Mouse (Mus musculus) kidney, adult 11 months (tissue): ENCODE measurements at regions not wholly inside any gene's neighbourhood (a gene's known extent, or its start where the extent isn't known, plus 50 kb on each side); places are given as distances from the start of the nearest gene placed in this dataset.

ENCODE experiments used
- DNase-seq: peaks from one replicate; pipeline ENCODE4 v3.0.0; 2022

DNA sequence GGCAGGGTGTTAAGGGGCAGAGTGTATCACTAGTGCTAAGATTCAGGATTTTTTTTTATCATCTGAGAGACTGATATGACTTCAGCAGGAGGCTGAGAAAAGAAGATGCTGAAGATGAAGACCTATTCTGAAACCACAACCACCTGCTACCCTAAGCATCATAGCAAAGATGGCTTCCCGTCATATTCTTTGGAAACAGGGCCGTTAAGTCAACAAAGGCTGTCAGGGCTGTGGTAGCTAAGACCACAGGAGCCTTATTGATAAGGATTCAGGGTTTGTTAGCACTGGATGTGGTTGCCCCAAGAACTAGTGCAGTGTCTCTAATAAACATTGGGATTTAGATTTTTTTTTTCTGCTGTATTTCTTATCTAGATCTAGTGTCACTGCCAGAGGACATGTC lies 56.7 kb upstream of the Rasgrp1 start:
- no peak for DNase-seq

DNA sequence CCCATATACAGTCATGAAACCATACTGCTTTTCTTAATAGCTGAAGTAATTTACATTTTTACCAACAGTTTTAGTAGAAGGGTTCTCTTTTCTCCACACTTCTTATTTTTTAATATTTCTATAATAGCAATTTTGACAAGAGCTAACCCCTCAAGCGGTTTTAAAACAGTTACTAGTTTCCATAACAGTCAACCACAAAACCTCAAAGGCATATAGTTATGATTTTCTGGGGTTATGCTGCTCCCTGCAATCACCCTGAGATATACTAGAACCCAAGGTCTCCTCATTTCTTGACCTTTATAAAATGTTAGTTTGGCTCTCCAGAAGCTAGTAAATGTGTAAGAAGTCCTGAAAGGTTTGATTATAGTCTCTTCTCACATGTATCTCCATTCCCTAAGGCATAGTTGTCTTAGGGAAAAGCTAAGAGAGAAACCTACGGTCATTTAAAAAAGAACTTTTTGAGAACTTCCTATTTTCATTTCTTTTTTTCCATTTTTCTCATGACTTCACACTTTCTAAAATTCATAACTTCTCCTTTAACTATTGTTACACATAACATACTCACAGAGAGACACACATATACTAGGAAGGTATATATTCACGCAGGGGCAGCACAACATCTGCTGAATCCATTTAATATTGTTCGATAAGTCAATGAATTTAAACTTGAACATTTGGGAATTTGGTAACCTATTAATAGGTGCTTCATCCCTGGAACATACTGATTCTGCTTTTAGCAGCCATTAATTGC lies 60.8 kb upstream of the Rasgrp1 start:
- DNase-seq = no peak

DNA sequence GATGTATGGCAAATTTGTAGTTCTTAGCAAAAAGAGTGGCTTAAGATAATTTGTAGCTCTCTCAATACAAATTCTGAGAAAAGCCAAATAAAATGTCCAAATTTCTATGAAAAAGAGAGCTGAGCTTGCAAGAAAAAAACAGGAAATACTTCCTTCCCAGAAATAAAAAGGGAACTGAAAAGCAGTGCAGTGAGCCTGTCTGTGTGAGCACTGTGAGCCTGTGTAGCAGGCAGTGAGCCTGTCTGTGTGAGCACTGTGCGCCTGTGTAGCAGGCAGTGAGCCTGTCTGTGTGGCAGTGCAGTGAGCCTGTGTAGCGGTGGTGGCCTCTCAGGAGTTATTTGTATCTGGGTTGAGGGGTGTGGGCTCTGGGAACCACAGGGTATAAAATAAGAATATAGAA lies 62.7 kb upstream of the Rasgrp1 start:
- DNase-seq = no peak

DNA sequence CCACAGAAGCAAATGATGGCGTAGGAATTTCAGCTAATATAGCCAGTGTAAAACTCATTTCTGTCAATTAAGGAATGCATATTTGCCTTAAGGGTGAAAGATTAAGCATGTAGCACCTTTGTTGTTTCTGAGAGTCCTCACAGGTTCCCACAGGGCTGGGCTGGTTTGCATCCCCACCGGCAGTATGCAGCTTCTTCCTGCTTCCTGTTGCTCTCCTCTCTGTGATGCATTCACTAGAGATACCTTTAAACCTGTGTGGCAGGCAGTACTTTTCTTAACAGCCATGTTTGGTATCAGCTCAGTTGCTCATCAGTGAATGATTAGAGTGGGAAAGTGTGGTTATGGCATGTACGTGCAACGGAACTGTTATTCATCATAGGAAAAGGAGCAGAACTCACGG lies 65.4 kb upstream of the Rasgrp1 start:
- no peak for DNase-seq

GRCm38 (mm10) chr2:117412045-117412606 lies 69.3 kb upstream of the Rasgrp1 start:
- DNase-seq = peak; percentile 13

DNA sequence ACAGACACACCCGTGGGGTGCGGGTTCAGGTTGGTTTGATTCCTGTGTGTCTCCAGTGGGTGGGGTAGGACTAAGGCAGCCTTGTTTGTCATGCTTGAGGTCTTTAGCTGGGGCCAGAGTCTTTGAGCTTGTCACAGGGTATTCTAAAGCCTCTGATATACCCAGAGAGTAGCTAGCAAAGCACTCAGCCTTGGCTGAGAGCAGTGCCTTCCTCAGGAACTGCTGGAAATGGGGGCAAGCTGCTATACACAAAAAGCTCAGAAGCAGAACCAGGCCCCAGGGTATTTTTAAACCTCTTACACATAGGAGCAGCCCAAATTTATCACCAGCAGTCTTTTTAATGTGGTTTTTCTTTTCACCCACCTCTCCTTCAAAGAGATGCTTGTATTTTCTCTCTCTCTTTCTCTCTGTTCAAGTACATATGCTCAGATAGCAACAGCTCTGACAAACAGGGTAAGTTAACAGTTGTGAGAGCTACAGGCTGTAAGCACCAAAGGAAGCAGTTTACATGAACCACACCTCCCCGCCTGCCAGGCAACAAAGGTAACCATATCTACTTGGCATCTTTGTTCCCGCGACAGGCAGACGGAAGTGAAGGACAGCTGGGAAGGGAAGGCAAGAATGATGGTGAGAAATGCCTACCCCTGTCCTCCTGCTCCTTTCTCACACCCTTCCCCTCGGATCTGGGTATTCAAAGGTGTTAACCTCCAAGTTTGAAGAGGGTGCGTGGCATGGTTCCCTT lies 74.6 kb upstream of the Rasgrp1 start:
- DNase-seq = no peak

DNA sequence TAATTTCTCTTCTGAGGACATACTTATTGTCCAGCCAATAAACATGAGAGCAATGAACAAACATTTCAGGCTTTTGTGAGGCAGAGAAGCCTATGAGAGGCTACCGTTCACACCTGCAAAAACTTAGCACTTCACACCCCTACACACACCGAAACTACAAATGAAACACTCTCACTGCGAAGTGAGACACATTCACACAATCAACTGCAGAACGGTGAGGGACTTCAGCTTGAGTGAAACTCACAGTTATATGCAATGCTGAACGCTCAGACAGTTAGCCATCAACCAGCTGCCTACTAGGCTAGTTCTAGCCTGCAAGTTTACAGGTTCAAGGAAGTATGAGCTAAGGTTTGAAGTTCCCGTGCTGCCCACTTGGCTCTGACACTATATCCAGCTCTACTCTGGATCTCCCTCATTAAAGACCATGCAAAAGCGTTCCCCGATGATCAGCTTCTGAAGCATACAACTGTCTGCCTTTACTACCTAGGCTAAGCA lies 75.4 kb upstream of the Rasgrp1 start:
- no peak for DNase-seq

- DNase-seq = no peak
Measured at GRCm38 (mm10) chr2:117418711-117419110, 75.9 kb upstream of the Rasgrp1 start.

DNA sequence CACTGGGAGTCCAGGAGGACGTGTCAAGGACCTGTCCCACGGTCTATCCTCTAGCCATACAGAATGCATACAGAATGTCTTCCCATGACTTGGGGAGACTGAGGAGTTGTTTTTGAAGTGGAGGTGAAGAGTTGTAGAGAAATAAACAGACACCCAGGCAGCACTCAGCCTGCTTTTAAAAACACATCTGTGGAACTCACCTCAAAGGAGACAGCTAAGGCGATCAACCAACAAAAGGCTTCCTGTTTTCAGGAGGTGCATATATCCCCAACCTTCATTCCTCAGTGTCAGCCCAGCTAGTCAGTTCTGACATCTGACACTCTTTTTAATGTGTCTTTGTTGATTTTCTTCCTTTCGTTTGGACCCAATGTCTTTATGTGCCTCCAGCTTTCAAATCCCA lies 78.6 kb upstream of the Rasgrp1 start:
- DNase-seq = no peak

- no peak for DNase-seq
Measured at GRCm38 (mm10) chr2:117422756-117423155, 80.0 kb upstream of the Rasgrp1 start.

GRCm38 (mm10) chr2:117429205-117429604 lies 86.4 kb upstream of the Rasgrp1 start:
- DNase-seq = no peak

DNA sequence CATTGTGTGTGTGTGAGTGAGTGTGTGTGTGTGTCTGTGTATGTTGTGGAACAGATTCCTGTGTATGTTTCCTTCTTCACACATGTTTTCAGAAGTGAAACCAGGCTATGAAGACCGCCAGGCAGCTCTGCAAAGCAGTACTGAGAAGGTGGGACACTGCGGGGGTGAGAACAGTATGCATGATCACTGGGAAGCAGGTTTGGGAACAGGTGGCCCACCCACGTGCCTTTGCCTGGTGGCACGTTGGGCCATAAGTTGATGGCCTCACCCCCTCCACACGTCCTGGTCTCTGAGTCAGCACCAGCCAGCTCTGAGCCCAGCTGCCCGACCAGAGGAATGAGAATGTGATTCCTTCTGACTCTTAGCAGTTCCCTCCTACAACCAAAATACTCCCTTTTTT lies 89.2 kb upstream of the Rasgrp1 start:
- DNase-seq = no peak

GRCm38 (mm10) chr2:117432923-117433322 lies 90.1 kb upstream of the Rasgrp1 start:
- DNase-seq = no peak

DNA sequence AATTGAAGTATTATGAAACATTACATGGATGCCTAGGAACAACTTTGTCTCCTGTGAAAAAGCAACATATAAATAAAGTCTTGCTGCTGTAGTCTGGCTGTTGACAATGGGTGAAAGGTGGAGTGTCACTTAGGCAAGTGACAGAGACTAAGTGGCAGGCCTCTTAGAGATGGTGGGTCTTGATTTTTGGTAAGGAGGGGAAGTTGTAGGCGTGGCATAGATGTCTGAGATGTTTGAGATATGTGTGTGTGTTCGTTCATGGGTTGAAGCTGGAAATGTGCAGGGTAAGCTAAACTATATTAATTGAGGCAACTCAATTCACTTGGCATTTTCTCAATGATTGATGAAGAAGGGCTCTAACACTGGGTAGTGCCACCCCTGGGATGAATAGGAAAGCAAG lies 90.7 kb upstream of the Rasgrp1 start:
- DNase-seq = no peak

GRCm38 (mm10) chr2:117438079-117438478 lies 95.3 kb upstream of the Rasgrp1 start:
- no peak for DNase-seq

GRCm38 (mm10) chr2:117438586-117439371 lies 96.0 kb upstream of the Rasgrp1 start:
- DNase-seq = peak; percentile 27

- DNase-seq = no peak
Measured at GRCm38 (mm10) chr2:117439372-117440183, 96.8 kb upstream of the Rasgrp1 start.

DNA sequence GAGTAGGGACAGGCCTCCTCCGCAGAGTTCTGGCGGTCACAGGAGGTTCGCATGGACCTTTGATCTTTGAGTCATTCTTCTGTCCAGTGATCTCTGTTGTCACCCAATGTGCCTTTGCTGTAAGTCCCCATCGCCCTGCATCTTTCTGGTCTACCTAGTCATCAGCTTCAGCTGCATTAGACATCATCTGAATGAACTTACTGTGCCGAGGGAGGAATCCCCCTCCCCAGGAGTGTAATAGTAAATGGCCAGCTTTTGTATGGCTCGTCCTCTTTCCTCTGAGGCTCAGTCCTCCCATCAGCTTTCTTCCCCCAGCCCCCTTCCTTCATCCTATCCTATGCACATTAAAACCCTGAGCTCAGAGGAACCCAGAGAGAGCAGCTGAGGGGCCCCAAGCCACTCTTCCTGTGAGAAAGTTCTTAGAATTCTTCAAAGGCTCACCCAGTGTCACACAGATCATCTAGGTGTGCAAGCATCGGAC lies 98.0 kb upstream of the Rasgrp1 start:
- no peak for DNase-seq

- no peak for DNase-seq
Measured at GRCm38 (mm10) chr2:117442862-117443261, 100.1 kb upstream of the Rasgrp1 start.

DNA sequence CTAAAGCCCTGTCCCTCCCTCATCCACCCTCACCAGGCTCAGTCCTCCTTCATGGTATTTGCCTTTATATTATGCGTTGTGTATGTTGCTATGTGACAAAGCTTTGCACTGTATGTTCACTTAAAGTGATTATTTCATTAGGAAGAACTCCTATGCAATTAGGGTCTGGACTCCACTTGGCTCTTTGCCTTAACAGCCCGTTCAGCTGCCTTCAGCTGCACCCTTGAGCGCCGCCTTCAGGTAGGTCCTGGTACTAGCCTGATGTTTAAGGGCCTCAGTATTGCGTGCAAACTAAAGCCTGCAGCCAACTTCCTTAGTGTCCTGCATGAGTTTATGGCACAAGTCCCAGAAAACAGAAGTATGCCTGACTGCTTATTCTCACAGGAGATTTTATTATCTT lies 101.9 kb upstream of the Rasgrp1 start:
- no peak for DNase-seq

- no peak for DNase-seq
Measured at GRCm38 (mm10) chr2:117446876-117447275, 104.1 kb upstream of the Rasgrp1 start.
